ENCODE assay signal across 9 mouse cellular contexts in genomic region chr16:13611399-13611798, GRCm38 (mm10). TPM values are rescaled to one million over a fixed set of nuclear protein-coding genes. Genes with fewer than 3 reads are reported as not detected.
DNase-seq lines count a peak whose midpoint lies in the region; ATAC-seq and TF ChIP-seq lines count a peak whose summit lies in the region.
"Had no signal": no experiment of that assay in that cellular context is flagged by ENCODE, and none has a peak within 500 bp of the region (broad histone marks: within the 10 kb centered on the region; RNA-seq: fewer than 3 reads in every experiment).

No protein-coding gene starts in this region.

- no peak for TF ChIP-seq CTCF in lung, adult 2 months (IDR thresholded peaks at IDR 0.05; ENCODE audit: insufficient read depth, low read length)
- TF ChIP-seq CTCF in hindbrain, postnatal 0 days (IDR thresholded peaks at IDR 0.05; ENCODE audit: low read depth), result no peak

- peaks cover 10% of the 10 kb centered on the region; the same call in 1 of the 2 replicates for H3K36me3 ChIP-seq in forebrain, embryonic 14.5 days (ENCODE audit: control insufficient read depth, insufficient read depth, low read length)
- H3K36me3 ChIP-seq in hindbrain, postnatal 0 days (ENCODE audit: insufficient read depth, low read length), result no peaks in the 10 kb centered on the region

- no peaks in the 10 kb centered on the region; the same call in 1 of the 2 replicates for H3K27me3 ChIP-seq in forebrain, embryonic 14.5 days (replicated peaks; ENCODE audit: control insufficient read depth, insufficient read depth, low read length)
- H3K27me3 ChIP-seq in hindbrain, postnatal 0 days (ENCODE audit: insufficient read depth, low read length), result no peaks in the 10 kb centered on the region
- H3K27me3 ChIP-seq: neural tube, embryonic 12.5 days had no signal

- ATAC-seq in forebrain, embryonic 14.5 days, result no peak
- no peak for ATAC-seq in hindbrain, postnatal 0 days

- DNase-seq in testis, postnatal 10 days (ENCODE audit: low spot score), result peak; percentile 62
- no peak for DNase-seq in testis, postnatal 14 days (ENCODE audit: low spot score)
- DNase-seq in heart, postnatal 14 days, result peak; percentile 15 to 39
- peak; percentile 9 for DNase-seq in lung, adult 2 months
- DNase-seq in forebrain, embryonic 14.5 days (ENCODE audit: low spot score), result no peak
- no peak for DNase-seq in hindbrain, postnatal 0 days (ENCODE audit: low spot score)
- no peak for DNase-seq in right cerebral cortex, postnatal 14 days
- DNase-seq: thymus, adult 2 months had no signal

- no peak overlapping the region for H3K9ac ChIP-seq in forebrain, embryonic 14.5 days (ENCODE audit: low read length)
- H3K9ac ChIP-seq in hindbrain, postnatal 0 days (replicated peaks; ENCODE audit: low read length), result no peak overlapping the region
- H3K9ac ChIP-seq: neural tube, embryonic 12.5 days had no signal

- H3K4me1 ChIP-seq in lung, adult 2 months (ENCODE audit: control insufficient read depth, insufficient read depth, low read length), result no peaks in the 10 kb centered on the region; the same call in 1 of the 2 replicates
- H3K4me1 ChIP-seq in forebrain, embryonic 14.5 days (ENCODE audit: control insufficient read depth, insufficient read depth, low read length), result 0 out of 2 replicates have a peak, but pooled peaks cover 4% of the 10 kb centered on the region
- no peaks in the 10 kb centered on the region for H3K4me1 ChIP-seq in hindbrain, postnatal 0 days (ENCODE audit: insufficient read depth, low read length)
- H3K4me1 ChIP-seq: neural tube, embryonic 12.5 days had no signal

- H3K4me3 ChIP-seq in lung, adult 2 months (replicated peaks; ENCODE audit: extremely low read depth, low read depth, low read length), result no peak overlapping the region
- no peak overlapping the region for H3K4me3 ChIP-seq in forebrain, embryonic 14.5 days (ENCODE audit: low read depth, low read length)
- H3K4me3 ChIP-seq in hindbrain, postnatal 0 days (ENCODE audit: low read length), result no peak overlapping the region
- H3K4me3 ChIP-seq: neural tube, embryonic 12.5 days had no signal

- no peaks in the 10 kb centered on the region for H3K9me3 ChIP-seq in forebrain, embryonic 14.5 days (replicated peaks; ENCODE audit: control insufficient read depth, low read length)
- no peaks in the 10 kb centered on the region for H3K9me3 ChIP-seq in hindbrain, postnatal 0 days (ENCODE audit: low read length)
- H3K9me3 ChIP-seq: neural tube, embryonic 12.5 days had no signal

- H3K4me2 ChIP-seq in forebrain, embryonic 14.5 days (ENCODE audit: low read length), result no peak overlapping the region
- no peak overlapping the region for H3K4me2 ChIP-seq in hindbrain, postnatal 0 days (ENCODE audit: low read depth, low read length)
- H3K4me2 ChIP-seq: neural tube, embryonic 12.5 days had no signal

- TF ChIP-seq POLR2A in lung, adult 2 months (IDR thresholded peaks at IDR 0.05; ENCODE audit: borderline replicate concordance, extremely low read depth, low read depth, low read length), result no peak

- intact Hi-C loops in heart, postnatal 14 days (cut with DNase I), result loop anchor here (2.0 to 5.0 kb wide), 2 partner anchors 79 to 164 kb away; no protein-coding TSS in a partner anchor

- no peak overlapping the region for H3K27ac ChIP-seq in forebrain, embryonic 14.5 days (ENCODE audit: low read depth, low read length)
- no peak overlapping the region for H3K27ac ChIP-seq in hindbrain, postnatal 0 days
- H3K27ac ChIP-seq: neural tube, embryonic 12.5 days had no signal

RNA-seq across cellular contexts. Expression of gene Parn, which starts 56.6 kb away (rescaled TPM):
- total RNA-seq in heart, postnatal 14 days (2021), result 10 to 100 TPM; 13.8 to 14.1 TPM
- polyA plus RNA-seq in lung, adult 2 months (2012; rRNA removed), result 9.3 and 15.1 TPM in 2 replicates
- polyA plus RNA-seq in forebrain, embryonic 14.5 days (2014; fragmentation: Nextera tagmentation; extraction: Ambion mirVana), result 33.0 and 34.4 TPM in 2 replicates
- total RNA-seq in hindbrain, postnatal 0 days (2014; rRNA removed), result 13.2 and 13.3 TPM in 2 replicates
- 31.1 and 32.1 TPM in 2 replicates for polyA plus RNA-seq in hindbrain, postnatal 0 days (2015; fragmentation: Nextera tagmentation; extraction: Ambion mirVana)

Comparison
In these comparisons a context has a peak if more than half of its experiments do, and no peak if none do; other contexts are left out.
1. DNase-seq: peak in testis, postnatal 10 days (single experiment), heart, postnatal 14 days (2 of 2) and lung, adult 2 months (single experiment); none in testis, postnatal 14 days (single experiment), forebrain, embryonic 14.5 days (single experiment), hindbrain, postnatal 0 days (single experiment) and right cerebral cortex, postnatal 14 days (single experiment).